Mouse (Mus musculus) erythroblast, adult 5-6 weeks (primary cell): ENCODE data around the gene Rnf114. TPM values are rescaled to one million over a fixed set of nuclear protein-coding genes. Genes with fewer than 3 reads are reported as not detected.

ENCODE experiments used
- ATAC-seq: replicated peaks from 2 replicates; pipeline ENCODE4 v1.8.0; 2016; ENCODE audit warnings: moderate number of reproducible peaks, mild to moderate bottlenecking, moderate TSS enrichment, inconsistent platforms; ENCODE audit not compliant: poor library complexity, low FRiP score, severe bottlenecking
- total RNA-seq, 2 experiments: library from RNA; stranded (forward) in 1 of 2; stranded (reverse) in 1 of 2; fragments of 150-400 nt in 1 of 2; fragments of 200-764, 138-1000 nt in 1 of 2; gene quantifications; 2 replicates each; pipeline versions ENCODE4 v1.2.3 to v1.2.4; 2015 to 2017; ENCODE audit warnings: low replicate concordance in 2 of 2

Gene Rnf114
- total RNA-seq, 2 experiments from 2014 or later = 32.3 to 39.6 TPM

- no peak for ATAC-seq
Measured at GRCm38 (mm10) chr2:167552927-167553402, 60.5 kb downstream of the Rnf114 start.

DNA sequence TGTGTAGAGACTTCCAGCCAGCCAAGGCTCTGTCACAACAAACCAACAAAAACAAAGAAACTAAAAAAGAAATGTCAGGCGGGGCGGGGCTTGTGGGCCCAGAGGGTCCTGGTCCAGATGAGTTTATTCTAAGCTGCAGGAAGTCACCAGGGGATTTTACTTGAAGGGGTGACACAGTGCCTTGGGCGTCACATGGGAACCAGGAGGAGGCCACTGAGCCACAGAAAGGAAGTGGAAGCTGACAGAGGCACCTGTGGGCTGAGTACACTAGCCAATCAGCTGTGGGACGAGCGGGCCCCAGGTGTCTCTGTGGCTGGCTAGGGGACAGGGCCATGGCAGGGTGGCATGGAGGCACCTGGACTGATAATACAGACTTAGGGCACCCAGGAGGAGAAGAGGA is 63.3 kb downstream of the Rnf114 start:
- no peak for ATAC-seq

DNA sequence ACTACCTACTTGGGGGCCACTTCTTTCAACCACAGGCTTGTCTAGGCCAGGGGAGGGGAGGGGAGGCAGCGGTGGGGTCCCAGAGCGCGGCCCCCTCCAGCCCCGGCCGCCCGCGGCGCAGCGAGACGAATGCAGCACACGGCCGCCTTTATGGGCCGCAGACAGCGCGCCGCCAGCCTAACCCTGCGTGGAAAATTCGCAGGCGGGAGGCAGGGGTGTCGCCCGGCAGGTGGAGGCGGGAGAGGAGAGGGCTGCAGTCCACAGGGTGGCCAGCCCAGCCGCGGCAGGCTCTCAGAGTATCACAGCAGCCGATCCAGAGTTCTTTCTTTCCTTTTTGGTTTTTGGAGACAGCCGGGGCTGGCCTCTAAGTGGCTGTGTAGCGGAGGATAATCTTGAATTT is 67.0 kb downstream of the Rnf114 start:
- no peak for ATAC-seq

DNA sequence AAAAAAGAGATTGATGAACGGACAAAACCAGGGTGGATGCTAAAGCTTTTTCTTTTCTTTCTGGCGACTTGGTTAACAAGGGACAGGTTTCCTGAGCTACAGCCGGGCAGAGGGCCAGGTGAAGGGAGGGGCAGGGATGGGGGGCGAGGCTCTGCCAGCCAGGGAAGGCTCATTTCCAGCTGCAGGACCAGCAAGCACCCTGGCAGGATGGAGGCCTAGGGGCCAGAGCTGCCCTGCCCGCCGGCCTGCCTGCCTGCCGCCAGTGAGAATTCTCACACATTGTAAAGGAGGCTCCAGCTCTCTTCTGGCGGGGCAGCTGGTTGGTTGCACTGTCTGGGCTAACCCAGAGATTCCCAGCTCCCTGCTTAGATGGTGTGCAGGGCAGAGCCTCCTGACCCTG is 69.7 kb downstream of the Rnf114 start:
- no peak for ATAC-seq

DNA sequence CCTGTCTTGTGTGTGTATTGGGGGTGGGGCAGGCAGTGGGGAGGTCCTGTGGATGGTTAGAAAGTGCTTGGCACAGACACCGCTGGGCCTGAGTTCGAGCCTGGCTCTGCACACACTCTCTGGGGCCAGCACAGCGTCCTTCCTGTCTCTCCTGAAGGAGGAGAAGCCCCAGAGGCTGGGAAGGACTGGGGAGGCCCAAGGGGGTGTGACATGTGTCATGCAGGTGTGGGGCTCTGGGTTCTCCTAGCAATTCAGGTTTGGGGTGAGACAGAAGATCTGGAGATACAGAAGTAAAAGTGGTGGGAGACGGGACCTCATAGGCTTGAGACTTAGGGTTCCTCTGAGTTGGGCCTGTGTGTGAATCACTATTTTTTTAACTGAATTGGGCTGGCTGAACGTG is 70.6 kb downstream of the Rnf114 start:
- no peak for ATAC-seq

GRCm38 (mm10) chr2:167563703-167564102 is 71.3 kb downstream of the Rnf114 start:
- no peak for ATAC-seq

DNA sequence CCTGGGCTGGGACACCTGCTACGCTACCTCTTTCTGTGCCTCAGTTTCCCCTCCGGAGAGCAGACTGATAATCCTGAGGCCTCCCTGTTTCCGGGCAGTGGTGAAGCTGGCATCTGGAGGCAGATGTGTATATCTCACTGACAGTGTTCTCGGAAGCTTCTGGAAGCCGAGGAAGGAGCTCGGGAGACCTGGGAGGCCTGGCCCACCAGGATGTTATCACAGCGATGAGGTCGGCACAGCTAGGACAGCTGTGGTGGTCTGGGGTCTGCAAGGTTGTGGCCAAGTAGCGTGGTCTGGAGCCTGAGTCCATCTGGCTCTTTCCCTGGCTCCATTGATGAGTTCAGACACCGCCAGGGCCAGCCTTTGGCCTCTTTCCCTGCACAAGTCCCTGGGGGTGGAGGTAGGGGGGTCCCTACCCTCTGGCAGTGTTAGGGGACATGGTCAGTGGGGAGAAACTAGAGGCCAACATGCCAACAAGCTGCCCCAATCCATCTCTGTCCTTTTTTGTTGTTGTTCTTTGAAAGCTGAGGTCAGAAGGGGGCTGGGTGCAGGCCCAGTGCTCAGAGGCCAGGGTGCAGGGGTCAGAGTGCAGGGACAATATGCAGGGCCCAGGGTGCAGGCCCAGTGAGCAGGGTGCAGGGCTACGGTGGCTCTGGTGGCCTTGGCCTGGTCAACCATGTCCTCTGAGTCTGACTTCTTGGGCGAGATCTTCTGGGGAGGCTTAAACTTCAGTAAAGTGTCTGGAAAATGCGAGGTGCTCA is 72.3 kb downstream of the Rnf114 start:
- no peak for ATAC-seq

- ATAC-seq = no peak
Measured at GRCm38 (mm10) chr2:167565312-167565656, 72.8 kb downstream of the Rnf114 start.

- no peak for ATAC-seq
Measured at GRCm38 (mm10) chr2:167565682-167566081, 73.2 kb downstream of the Rnf114 start.

Other genes starting within 250 kb of the Rnf114 start
- gene B4galt5, start 143.5 kb upstream of the Rnf114 start, total RNA-seq (2015; ENCODE audit: low replicate concordance) = 12.1 and 17.9 TPM in 2 replicates
- gene B4galt5, start 143.5 kb upstream of the Rnf114 start, total RNA-seq (2017; ENCODE audit: low replicate concordance) = 4.8 and 9.8 TPM in 2 replicates
- 123 and 129 TPM in 2 replicates for gene Slc9a8, start 70.9 kb upstream of the Rnf114 start, total RNA-seq (2015; ENCODE audit: low replicate concordance)
- 111 and 194 TPM in 2 replicates for gene Slc9a8, start 70.9 kb upstream of the Rnf114 start, total RNA-seq (2017; ENCODE audit: low replicate concordance)
- 6.1 and 9.4 TPM in 2 replicates for gene Spata2, start 242 bp downstream of the Rnf114 start, total RNA-seq (2015; ENCODE audit: low replicate concordance)
- 6.3 and 7.6 TPM in 2 replicates for gene Spata2, start 242 bp downstream of the Rnf114 start, total RNA-seq (2017; ENCODE audit: low replicate concordance)
- gene Snai1, start 45.5 kb downstream of the Rnf114 start, total RNA-seq (2015; ENCODE audit: low replicate concordance) = not detected in 2 replicates
- gene Snai1, start 45.5 kb downstream of the Rnf114 start, total RNA-seq (2017; ENCODE audit: low replicate concordance) = 0.70 TPM in 1 of 2 replicates, not detected in the other
- 134 and 176 TPM in 2 replicates for gene Ube2v1, start 139.4 kb downstream of the Rnf114 start, total RNA-seq (2015; ENCODE audit: low replicate concordance)
- 150 and 202 TPM in 2 replicates for gene Ube2v1, start 139.4 kb downstream of the Rnf114 start, total RNA-seq (2017; ENCODE audit: low replicate concordance)
- not detected in 2 replicates for gene Gm20431, start 168.9 kb downstream of the Rnf114 start, total RNA-seq (2015; ENCODE audit: low replicate concordance)
- not detected in 2 replicates for gene Gm20431, start 168.9 kb downstream of the Rnf114 start, total RNA-seq (2017; ENCODE audit: low replicate concordance)
- 8.8 and 9.0 TPM in 2 replicates for gene Cebpb, start 196.3 kb downstream of the Rnf114 start, total RNA-seq (2015; ENCODE audit: low replicate concordance)
- 7.3 and 14.8 TPM in 2 replicates for gene Cebpb, start 196.3 kb downstream of the Rnf114 start, total RNA-seq (2017; ENCODE audit: low replicate concordance)
- gene Tmem189, start 197.2 kb downstream of the Rnf114 start, total RNA-seq (2015; ENCODE audit: low replicate concordance) = 19.6 and 20.8 TPM in 2 replicates
- 23.7 and 52.9 TPM in 2 replicates for gene Tmem189, start 197.2 kb downstream of the Rnf114 start, total RNA-seq (2017; ENCODE audit: low replicate concordance)